Mouse (Mus musculus): ENCODE measurements at regions not wholly inside any gene's neighbourhood (a gene's known extent, or its start where the extent isn't known, plus 50 kb on each side); places are given as distances from the start of the nearest gene placed in this dataset.

DNA sequence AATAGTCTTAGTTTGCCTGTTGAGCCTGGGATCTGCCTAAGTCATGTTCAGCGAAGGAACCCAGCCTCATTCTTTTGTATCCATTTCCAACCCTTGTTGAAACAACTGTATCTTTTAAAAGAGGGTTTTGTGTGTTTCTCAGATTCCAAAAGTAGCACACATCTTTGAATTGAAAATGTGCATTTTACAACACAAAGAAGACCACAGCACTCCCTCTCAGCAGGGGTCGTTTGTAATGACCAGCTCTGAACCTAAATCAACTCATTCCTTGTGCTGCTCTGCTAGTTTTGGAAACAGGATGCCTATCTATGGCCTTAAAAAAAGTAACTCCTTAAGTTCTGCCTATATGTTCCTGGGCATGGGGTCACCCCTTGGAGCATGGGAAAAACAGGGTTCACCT, 58.8 kb upstream of the Otos start:
- 61% methylated on average over 2 of the region's 2 CpGs for WGBS
- ATAC-seq (ENCODE audit: low read depth): no peak
- Histone ChIP-seq H3K9me3 (ENCODE audit: control insufficient read depth, low read length) (no peaks in the 10 kb centered on the region), H3K27me3 (ENCODE audit: control insufficient read depth, insufficient read depth, low read length) (no peaks in the 10 kb centered on the region), H3K36me3 (ENCODE audit: control insufficient read depth, insufficient read depth, low read length) (no peaks in the 10 kb centered on the region), H3K4me1 (ENCODE audit: control insufficient read depth, insufficient read depth, low read length) (no peaks in the 10 kb centered on the region), H3K4me3 (ENCODE audit: low read depth, low read length) (no peak overlapping the region), H3K4me2 (ENCODE audit: low read depth, low read length) (no peak overlapping the region), H3K27ac (ENCODE audit: low read depth, low read length) (no peak overlapping the region), H3K9ac (replicated peaks; ENCODE audit: low read depth, low read length) (no peak overlapping the region)

GRCm38 (mm10) chr1:92703903-92704302, 55.3 kb upstream of the Otos start:
- Histone ChIP-seq H3K9ac (replicated peaks; ENCODE audit: low read depth, low read length) (no peak overlapping the region), H3K4me2 (ENCODE audit: low read depth, low read length) (no peak overlapping the region), H3K4me3 (ENCODE audit: low read depth, low read length) (no peak overlapping the region), H3K9me3 (ENCODE audit: control insufficient read depth, low read length) (no peaks in the 10 kb centered on the region), H3K27ac (ENCODE audit: low read depth, low read length) (no peak overlapping the region), H3K36me3 (ENCODE audit: control insufficient read depth, insufficient read depth, low read length) (no peaks in the 10 kb centered on the region), H3K4me1 (ENCODE audit: control insufficient read depth, insufficient read depth, low read length) (peaks cover 4% of the 10 kb centered on the region; the same call in 1 of the 2 replicates), H3K27me3 (ENCODE audit: control insufficient read depth, insufficient read depth, low read length) (no peaks in the 10 kb centered on the region)
- 90% methylated on average over 12 of the region's 12 CpGs for WGBS
- no peak for ATAC-seq (ENCODE audit: low read depth)

- 86% methylated on average over 3 of the region's 3 CpGs for WGBS
- ATAC-seq (ENCODE audit: low read depth): no peak
- Histone ChIP-seq H3K36me3 (ENCODE audit: control insufficient read depth, insufficient read depth, low read length) (no peaks in the 10 kb centered on the region), H3K4me1 (ENCODE audit: control insufficient read depth, insufficient read depth, low read length) (peaks cover 6% of the 10 kb centered on the region; the same call in 1 of the 2 replicates), H3K9me3 (ENCODE audit: control insufficient read depth, low read length) (no peaks in the 10 kb centered on the region), H3K27ac (ENCODE audit: low read depth, low read length) (no peak overlapping the region), H3K4me3 (ENCODE audit: low read depth, low read length) (no peak overlapping the region), H3K27me3 (ENCODE audit: control insufficient read depth, insufficient read depth, low read length) (no peaks in the 10 kb centered on the region), H3K4me2 (ENCODE audit: low read depth, low read length) (no peak overlapping the region), H3K9ac (replicated peaks; ENCODE audit: low read depth, low read length) (no peak overlapping the region)
Observed at GRCm38 (mm10) chr1:92703270-92703669, 54.6 kb upstream of the Otos start.

- no peaks in the 10 kb centered on the region for H3K27me3 ChIP-seq (ENCODE audit: control insufficient read depth, insufficient read depth, low read length)
- no peak overlapping the region for H3K27ac ChIP-seq (ENCODE audit: low read depth, low read length)
- ATAC-seq (ENCODE audit: low read depth): no peak
- 98% methylated on average over 2 of the region's 2 CpGs for WGBS
- H3K36me3 ChIP-seq (ENCODE audit: control insufficient read depth, insufficient read depth, low read length): no peaks in the 10 kb centered on the region
- H3K4me1 ChIP-seq (ENCODE audit: control insufficient read depth, insufficient read depth, low read length): peaks cover 6% of the 10 kb centered on the region; the same call in 1 of the 2 replicates
- no peak overlapping the region for H3K4me3 ChIP-seq (ENCODE audit: low read depth, low read length)
- H3K9ac ChIP-seq (replicated peaks; ENCODE audit: low read depth, low read length): no peak overlapping the region
- no peak overlapping the region for H3K4me2 ChIP-seq (ENCODE audit: low read depth, low read length)
- no peaks in the 10 kb centered on the region for H3K9me3 ChIP-seq (ENCODE audit: control insufficient read depth, low read length)
Observed at GRCm38 (mm10) chr1:92700107-92700506, 51.5 kb upstream of the Otos start.

DNA sequence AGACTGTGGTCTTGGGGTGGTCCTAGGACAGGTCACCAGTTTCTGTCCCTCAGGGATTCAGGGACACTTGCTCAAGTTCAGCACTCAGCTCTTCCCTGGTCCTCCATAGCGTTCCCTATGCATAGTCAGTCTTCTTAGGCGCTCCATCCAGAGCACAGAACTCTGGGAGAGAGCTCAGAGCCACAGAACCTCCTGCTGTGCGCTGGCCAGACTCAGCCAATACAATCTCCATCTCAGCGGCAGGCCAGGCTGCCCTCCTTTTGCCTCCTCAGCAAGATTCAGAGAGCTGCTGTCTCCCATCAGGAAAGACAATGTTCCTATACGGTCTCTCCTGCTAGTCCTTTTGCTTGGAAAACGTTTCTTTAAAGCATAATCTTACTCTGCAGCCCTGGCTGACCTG, 51.1 kb upstream of the Otos start:
- ATAC-seq (ENCODE audit: low read depth): no peak
- 11% methylated on average over 6 of the region's 6 CpGs for WGBS
- no peak overlapping the region for H3K4me2 ChIP-seq (ENCODE audit: low read depth, low read length)
- no peak overlapping the region for H3K9ac ChIP-seq (replicated peaks; ENCODE audit: low read depth, low read length)
- H3K9me3 ChIP-seq (ENCODE audit: control insufficient read depth, low read length): no peaks in the 10 kb centered on the region
- H3K4me3 ChIP-seq (ENCODE audit: low read depth, low read length): no peak overlapping the region
- no peaks in the 10 kb centered on the region for H3K27me3 ChIP-seq (ENCODE audit: control insufficient read depth, insufficient read depth, low read length)
- H3K27ac ChIP-seq (ENCODE audit: low read depth, low read length): no peak overlapping the region
- peaks cover 6% of the 10 kb centered on the region; the same call in 1 of the 2 replicates for H3K4me1 ChIP-seq (ENCODE audit: control insufficient read depth, insufficient read depth, low read length)
- no peaks in the 10 kb centered on the region for H3K36me3 ChIP-seq (ENCODE audit: control insufficient read depth, insufficient read depth, low read length)

DNA sequence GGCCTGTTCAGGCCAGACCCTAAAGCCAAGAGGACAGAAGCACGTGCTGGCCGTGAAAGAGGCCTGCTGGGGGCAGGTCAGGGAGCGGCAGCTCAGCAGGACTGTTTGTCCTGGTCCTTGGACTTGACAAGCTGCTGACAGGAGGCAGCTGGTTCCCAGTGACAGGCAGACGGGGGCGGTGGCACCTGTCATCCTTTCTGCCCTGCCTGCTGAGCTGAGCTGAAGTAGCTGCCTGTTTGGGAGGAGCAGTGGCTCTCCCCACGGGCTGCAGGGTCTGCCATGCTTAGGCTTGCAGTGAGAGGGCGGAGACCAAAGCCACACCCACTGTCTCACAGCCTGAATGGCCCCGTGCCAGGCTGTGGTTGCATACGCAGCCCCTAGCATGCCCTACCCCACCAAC, 50.4 kb upstream of the Otos start:
- peak; percentile 62; the same call in 1 of the 2 replicates for ATAC-seq (ENCODE audit: low read depth)
- H3K9me3 ChIP-seq (ENCODE audit: control insufficient read depth, low read length): no peaks in the 10 kb centered on the region
- H3K4me3 ChIP-seq (ENCODE audit: low read depth, low read length): no peak overlapping the region
- H3K36me3 ChIP-seq (ENCODE audit: control insufficient read depth, insufficient read depth, low read length): no peaks in the 10 kb centered on the region
- H3K27me3 ChIP-seq (ENCODE audit: control insufficient read depth, insufficient read depth, low read length): no peaks in the 10 kb centered on the region
- no peak overlapping the region for H3K27ac ChIP-seq (ENCODE audit: low read depth, low read length)
- 1% methylated on average over 9 of the region's 9 CpGs for WGBS
- no peak overlapping the region for H3K4me2 ChIP-seq (ENCODE audit: low read depth, low read length)
- H3K9ac ChIP-seq (replicated peaks; ENCODE audit: low read depth, low read length): no peak overlapping the region
- H3K4me1 ChIP-seq (ENCODE audit: control insufficient read depth, insufficient read depth, low read length): peaks cover 6% of the 10 kb centered on the region; the same call in 1 of the 2 replicates

DNA sequence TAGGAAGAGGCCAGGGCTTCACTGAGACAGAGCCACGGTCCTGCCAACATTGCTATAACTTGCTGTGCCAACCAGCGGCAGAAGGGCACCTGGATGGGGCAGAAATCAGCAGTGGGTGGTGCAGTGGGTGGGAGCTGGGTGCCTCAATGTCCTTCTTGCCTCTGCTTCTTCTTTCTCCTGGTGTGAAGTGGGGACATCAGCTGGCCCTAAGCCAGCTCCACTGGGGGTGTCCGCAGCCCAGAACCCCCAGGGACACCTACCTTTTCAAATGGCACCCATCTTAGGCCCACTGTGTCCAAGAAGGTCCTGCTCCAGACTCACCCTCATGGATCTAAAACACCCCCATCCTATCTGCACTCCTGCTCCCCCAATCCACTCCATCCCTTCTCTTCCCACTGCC, 49.9 kb upstream of the Otos start:
- WGBS: 93% methylated on average over 3 of the region's 3 CpGs
- no peak for ATAC-seq (ENCODE audit: low read depth)

More for the DNA sequence above, 49.9 kb upstream of the Otos start:
- H3K9me3 ChIP-seq (ENCODE audit: control insufficient read depth, low read length): no peaks in the 10 kb centered on the region
- H3K4me3 ChIP-seq (ENCODE audit: low read depth, low read length): no peak overlapping the region
- H3K4me2 ChIP-seq (ENCODE audit: low read depth, low read length): no peak overlapping the region
- no peaks in the 10 kb centered on the region for H3K27me3 ChIP-seq (ENCODE audit: control insufficient read depth, insufficient read depth, low read length)
- H3K36me3 ChIP-seq (ENCODE audit: control insufficient read depth, insufficient read depth, low read length): no peaks in the 10 kb centered on the region
- H3K27ac ChIP-seq (ENCODE audit: low read depth, low read length): no peak overlapping the region
- peaks cover 6% of the 10 kb centered on the region; the same call in 1 of the 2 replicates for H3K4me1 ChIP-seq (ENCODE audit: control insufficient read depth, insufficient read depth, low read length)
- H3K9ac ChIP-seq (replicated peaks; ENCODE audit: low read depth, low read length): no peak overlapping the region

All from neural tube, embryonic 14.5 days (tissue).